Mouse (Mus musculus) layer of hippocampus, adult 8-10 months (tissue): ENCODE measurements around the gene Magoh. TPM values are rescaled to one million over a fixed set of nuclear protein-coding genes. Genes with fewer than 3 reads are reported as not detected.

Source experiments
- DNase-seq, 2 experiments: peaks; one replicate each; pipeline ENCODE4 v3.0.0; 2022; ENCODE audit warnings: low spot score in 2 of 2
- total RNA-seq, 4 experiments: library from RNA; stranded (reverse); gene quantifications; 2 replicates each; pipeline ENCODE4 v1.2.4; 2022

Gene Magoh
- total RNA-seq: 10 to 100 TPM; 33.5 to 41.2 (median 38.7) TPM

DNA sequence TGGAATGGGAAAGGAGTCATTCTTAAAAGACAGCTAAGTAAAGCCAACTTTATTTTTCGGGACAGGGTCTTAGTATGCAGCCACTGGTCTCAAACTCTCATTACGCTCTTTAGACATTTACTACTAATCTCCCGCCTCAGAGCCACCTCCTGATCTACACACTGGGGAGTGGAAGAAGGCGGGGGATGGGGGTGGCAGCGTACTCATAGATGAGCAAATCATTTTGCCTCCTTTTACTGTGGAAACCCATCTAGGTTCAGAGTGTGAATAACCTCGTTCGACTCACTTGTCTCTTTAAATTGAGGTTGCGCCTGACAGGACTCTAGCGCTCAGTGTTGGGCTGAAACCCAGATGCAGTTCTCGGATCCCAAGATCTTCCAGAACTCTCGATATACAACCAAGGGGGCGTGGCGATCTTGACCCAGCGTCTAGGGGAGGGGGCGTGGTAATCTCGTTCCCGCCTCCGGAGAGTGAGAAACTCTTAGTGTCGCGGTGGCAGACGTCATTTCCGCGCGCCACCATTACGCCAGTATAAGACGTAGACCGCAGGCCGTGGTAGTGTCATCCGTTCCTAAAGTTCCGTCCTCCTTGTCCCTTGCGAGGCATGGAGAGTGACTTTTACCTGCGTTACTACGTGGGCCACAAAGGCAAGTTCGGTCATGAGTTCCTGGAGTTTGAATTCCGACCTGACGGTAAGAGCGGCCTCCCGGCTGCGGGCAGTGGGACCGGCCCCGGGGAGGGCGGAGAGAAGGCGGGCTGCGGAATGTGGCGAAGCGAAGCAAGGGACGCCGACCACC is at the start of gene Magoh:
Magoh (plus strand) TSS at position 502 of the 797 bp plus-strand sequence.
- DNase-seq: peak; percentile 94 to 96

- DNase-seq: no peak
These were observed 49.4 kb upstream of the Magoh start for GRCm38 (mm10) chr4:107830189-107830588.

- no peak for DNase-seq
These were observed 48.7 kb upstream of the Magoh start for GRCm38 (mm10) chr4:107830821-107831221.

- DNase-seq: no peak
These were observed 47.9 kb upstream of the Magoh start for GRCm38 (mm10) chr4:107831678-107832077.

DNA sequence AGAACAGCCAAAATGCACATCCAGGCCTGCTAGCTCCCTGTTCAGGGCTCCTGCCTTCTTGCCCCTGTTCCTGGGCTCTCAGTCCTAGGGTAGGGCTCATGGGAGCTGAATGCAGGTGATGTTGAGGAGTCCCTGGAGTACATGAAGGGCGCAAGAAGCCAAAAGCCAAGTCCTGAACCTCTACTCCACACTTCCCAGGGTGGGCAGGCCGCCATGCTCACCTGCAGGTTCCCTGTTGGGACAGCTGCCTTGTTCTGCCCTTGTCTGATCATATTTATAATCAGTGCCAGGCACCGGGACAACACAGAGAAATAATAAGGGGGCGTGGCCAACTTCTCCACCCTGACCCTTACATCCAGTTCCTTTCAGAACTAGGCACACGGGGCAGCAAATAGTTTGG is 46.0 kb upstream of the Magoh start:
- no peak for DNase-seq

DNA sequence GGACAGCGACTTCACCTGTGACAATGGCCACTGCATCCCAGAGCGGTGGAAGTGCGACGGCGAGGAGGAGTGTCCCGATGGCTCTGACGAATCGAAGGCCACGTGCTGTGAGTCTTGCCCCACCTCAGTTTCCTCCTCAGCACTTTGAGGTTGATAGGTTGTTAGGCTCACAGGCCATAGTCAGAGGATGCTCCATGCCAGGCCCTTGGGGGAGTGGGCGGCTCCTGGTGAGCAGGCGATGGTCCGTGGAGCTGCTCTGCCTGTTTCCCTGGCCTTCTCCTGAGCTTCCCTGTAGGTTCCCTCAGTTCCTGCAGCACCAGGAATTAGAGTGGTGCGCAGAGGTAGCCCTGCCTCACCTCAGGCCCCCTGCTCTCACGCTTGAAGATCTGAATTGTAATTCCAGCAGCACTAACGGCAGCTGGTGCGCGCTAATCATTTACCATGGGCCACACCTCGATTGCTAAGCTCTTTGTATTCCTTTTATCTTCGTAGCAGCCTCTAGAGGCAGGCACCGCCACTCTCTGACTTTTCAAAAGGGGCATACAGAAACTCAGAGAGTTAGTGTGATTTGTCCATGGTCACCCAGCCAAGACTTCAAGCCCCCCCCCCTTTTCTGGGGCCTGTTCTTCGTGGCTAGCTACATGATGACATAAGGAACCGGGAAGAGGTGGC is 44.8 kb upstream of the Magoh start:
- DNase-seq: no peak

GRCm38 (mm10) chr4:107835508-107835909 is 44.0 kb upstream of the Magoh start:
- DNase-seq: no peak

DNA sequence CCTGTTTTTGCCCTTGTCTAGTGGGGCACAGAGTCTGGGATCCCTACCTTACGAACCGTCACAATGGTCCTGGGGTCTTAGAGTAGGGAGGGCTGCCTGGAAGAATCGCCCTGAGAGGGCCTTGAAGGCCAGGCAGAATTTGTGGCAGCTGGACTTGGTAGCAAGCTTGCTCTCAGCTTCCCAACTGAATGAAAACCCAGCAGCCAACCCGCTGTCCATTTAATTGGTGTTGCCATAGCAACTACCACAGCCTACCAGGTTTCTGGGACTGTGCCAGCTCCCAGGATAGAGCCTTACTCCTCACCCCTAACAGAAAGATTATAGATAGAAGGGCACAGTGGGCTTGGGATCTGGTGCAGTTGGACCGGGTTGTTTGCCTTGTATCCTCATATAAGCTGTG is 42.8 kb upstream of the Magoh start:
- DNase-seq: peak; percentile 74 to 77

DNA sequence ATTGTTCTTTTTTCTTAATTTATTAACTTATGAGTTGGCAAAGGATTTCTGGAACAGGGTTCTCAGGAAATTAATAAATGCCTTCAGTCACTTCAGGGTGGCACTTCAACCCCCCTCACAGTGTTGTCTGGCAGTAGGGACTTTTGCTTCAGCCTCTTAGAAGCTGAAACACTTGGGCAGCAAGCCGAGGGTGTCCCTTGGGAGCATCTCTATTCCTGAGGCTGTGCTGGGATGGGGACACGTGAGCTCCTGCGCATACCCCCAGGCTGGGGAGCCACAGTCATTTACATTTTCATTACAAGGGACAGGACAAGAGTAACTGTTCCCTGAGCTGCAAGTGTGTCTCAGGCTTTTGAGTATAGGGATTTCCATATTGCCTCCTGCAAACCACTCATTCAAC is 41.6 kb upstream of the Magoh start:
- DNase-seq: no peak

- no peak for DNase-seq
These were observed 35.9 kb upstream of the Magoh start for GRCm38 (mm10) chr4:107843687-107844086.

DNA sequence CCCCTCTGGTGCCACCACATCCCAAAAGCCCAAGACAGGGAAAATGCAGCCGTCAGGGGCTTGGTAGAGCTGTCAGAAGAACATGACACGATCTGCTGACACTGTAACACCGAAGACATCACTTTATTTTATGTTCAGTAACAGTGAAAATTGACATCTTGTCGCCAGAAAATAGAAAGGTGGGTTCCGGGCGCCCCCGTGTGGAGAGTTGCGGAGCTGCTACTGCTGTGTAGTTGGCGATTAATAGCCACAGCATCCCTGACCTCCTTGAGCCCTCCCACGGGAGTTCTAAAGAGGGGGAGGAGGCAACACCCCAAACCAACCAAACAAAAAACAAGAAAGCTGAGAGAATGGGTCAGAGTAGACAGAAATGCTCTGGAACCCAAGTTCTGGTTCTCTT is 34.6 kb upstream of the Magoh start:
- DNase-seq: peak in 1 of 2 experiments; percentile 85

- peak in 1 of 2 experiments; percentile 17 for DNase-seq
These were observed 32.8 kb upstream of the Magoh start for GRCm38 (mm10) chr4:107846795-107847194.

- DNase-seq: no peak
These were observed 31.0 kb upstream of the Magoh start for GRCm38 (mm10) chr4:107848546-107848945.

- DNase-seq: no peak
These were observed 29.9 kb upstream of the Magoh start for GRCm38 (mm10) chr4:107849621-107850020.

DNA sequence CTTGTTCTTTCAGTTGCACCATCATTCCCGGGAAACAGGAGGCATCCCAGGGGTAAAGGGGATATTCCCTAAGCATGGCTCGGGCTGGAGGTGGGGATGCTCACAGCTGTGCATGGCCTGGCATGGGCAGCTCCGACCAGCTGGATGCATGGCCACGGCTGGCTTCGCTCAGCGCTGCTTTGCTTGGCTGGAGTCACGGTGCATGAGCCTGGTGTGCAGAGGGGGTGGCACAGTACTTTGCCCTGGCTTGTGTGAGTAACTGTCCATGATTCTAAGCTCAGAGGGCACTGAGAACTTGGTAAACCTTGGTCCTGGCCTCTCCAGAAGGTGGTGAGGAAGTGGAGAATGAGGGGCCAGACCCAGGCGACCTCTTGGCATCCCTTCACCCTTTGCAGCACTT is 29.5 kb upstream of the Magoh start:
- DNase-seq: no peak

DNA sequence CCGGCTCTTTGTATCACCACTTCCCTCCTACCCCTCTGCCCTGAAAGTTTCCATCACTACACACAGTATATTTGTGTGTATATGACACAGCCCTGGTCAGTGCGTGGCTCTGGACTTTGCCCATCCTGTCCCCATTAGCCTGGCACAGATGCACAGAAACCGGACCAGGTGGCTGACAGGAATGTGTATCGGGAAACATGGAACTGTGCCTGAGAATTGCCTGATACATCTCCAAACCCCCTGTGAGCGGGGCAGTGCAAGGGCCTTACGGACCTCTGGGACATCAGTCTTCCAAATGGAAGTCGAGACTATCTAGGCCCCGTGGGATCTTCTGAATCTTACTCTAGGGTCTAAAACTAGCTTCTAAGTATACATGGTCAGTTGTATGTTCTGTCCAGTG is 26.2 kb upstream of the Magoh start:
- no peak for DNase-seq

DNA sequence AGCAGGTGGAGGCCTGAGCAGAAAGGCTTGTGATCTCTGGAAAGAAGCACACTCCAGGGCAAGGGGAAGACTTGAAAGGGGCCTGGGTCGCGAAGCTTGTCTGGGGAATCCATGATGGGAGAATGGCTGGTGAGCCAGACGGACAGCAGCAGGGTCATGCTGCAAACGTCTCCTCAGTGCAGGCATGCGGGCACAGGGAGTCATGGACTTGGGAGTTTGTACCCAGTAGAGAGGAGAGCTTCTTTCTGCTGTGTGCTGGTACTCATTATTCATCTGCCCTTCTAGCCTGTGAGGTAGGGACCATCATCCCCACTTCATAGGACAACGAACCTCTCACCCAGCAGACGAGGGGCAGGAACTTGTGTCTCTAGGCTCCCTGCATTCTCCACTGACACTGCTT is 25.7 kb upstream of the Magoh start:
- DNase-seq: no peak

- DNase-seq: peak in 1 of 2 experiments; percentile 25
These were observed 22.4 kb upstream of the Magoh start for GRCm38 (mm10) chr4:107856958-107857686.

GRCm38 (mm10) chr4:107858995-107859394 is 20.6 kb upstream of the Magoh start:
- DNase-seq: no peak

DNA sequence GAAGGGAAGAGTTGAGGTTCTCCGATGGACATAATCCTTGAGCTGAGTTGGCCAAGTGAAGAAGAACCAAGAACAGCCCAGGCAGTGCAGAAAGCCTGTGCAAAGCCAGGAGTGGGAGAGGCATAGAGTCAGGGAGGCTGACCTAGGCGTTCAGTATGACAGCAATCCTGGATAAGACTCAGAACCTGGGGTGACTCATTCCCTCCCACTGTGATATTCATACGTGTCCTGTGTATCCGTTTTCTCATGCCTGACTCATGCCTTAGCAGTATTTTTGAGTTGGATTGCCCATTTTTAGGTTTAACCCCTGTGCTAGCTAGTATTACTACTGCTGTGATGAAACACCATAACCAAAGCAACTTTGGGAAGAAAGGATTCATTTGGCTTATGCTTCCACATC is 14.7 kb upstream of the Magoh start:
- DNase-seq: no peak

- no peak for DNase-seq
These were observed 2.1 kb downstream of the Magoh start for GRCm38 (mm10) chr4:107881631-107882030.

- no peak for DNase-seq
These were observed 6.8 kb downstream of the Magoh start for GRCm38 (mm10) chr4:107886371-107886770.
